Mouse (Mus musculus): ENCODE data around the gene Zfp551.

Gene Zfp551

GRCm38 (mm10) chr7:12422245-12422849, at the start of gene Zfp551:
Gene Zfp551 (minus strand): TSS chr7:12422751.
- in situ Hi-C loops (cut with MboI, MseI) = loop anchor here (5.0 to 10.0 kb wide), 2 partner anchors 50 to 862 kb away; no protein-coding TSS in a partner anchor

- in situ Hi-C loops (cut with MboI, MseI) = loop anchor here (5.0 to 10.0 kb wide), 2 partner anchors 49 to 862 kb away; no protein-coding TSS in a partner anchor
Measured at GRCm38 (mm10) chr7:12422855-12423254, 304 bp upstream of the Zfp551 start.

- in situ Hi-C loops (cut with MboI, MseI) = loop anchor here (5.0 to 10.0 kb wide), 2 partner anchors 51 to 863 kb away; no protein-coding TSS in a partner anchor
Measured at GRCm38 (mm10) chr7:12421741-12422140, 810 bp downstream of the Zfp551 start.

- in situ Hi-C loops (cut with MboI, MseI) = no loop called here
Measured at GRCm38 (mm10) chr7:12369173-12369572, 53.4 kb downstream of the Zfp551 start, which contains the start of gene Vmn1r84. Gene Vmn1r84 (minus strand): TSS chr7:12369273.

Data from regulatory T cell (primary cell).